Comparison of ENCODE assay signal across 24 mouse cellular contexts in the genomic region with DNA sequence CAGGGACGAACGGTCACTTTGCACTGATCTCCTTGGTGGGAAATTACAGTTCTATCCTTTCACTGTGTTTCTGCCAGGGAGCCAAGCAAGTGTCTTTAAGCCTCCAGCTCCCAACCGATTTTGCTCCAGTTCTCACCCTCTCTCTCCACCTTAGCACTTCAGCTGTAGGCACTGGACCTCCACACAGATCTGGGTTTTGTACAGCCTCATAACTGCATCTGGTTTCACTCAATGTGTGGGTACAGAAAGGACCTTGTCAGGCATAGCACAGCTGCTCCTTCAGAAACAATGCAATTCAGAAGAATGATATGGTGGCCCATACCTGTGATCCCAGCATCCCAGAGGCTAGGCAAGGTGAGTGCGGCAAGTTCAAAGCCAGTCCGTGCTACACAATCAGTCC.
DNase-seq lines count a peak whose midpoint lies in the region; ATAC-seq and TF ChIP-seq lines count a peak whose summit lies in the region.
"Had no signal": no experiment of that assay in that cellular context is flagged by ENCODE, and none has a peak within 500 bp of the region (broad histone marks: within the 10 kb centered on the region; RNA-seq: fewer than 3 reads in every experiment).

No protein-coding gene starts in this region.

- no peak for TF ChIP-seq POLR2A in cerebellum, adult 2 months (IDR thresholded peaks at IDR 0.05; ENCODE audit: borderline replicate concordance, insufficient read depth, low read length)

- TF ChIP-seq EP300 in heart, postnatal 0 days (IDR thresholded peaks at IDR 0.05; ENCODE audit: low read depth), result no peak

- DNase-seq in cerebellum, adult 2 months, result no peak
- no peak for DNase-seq in cerebellum, adult 11-12 months
- DNase-seq in heart, postnatal 0 days (ENCODE audit: low spot score), result no peak
- no peak for DNase-seq in heart, adult 9 months (ENCODE audit: low spot score in 2 of 2)
- no peak for DNase-seq in thymus, postnatal 25 days
- DNase-seq: adrenal gland, postnatal 10 days; cerebellum, postnatal 10 days; gastrocnemius, postnatal 14 days; kidney, adult 11 months; lung, postnatal 10 days; midbrain, embryonic 14.5 days; right cerebral cortex, postnatal 14 days; thymus, postnatal 14 days had no signal

- TF ChIP-seq CTCF in cerebellum, adult 2 months (IDR thresholded peaks at IDR 0.05; ENCODE audit: borderline replicate concordance, insufficient read depth, low read depth, low read length), result no peak
- TF ChIP-seq CTCF in heart, postnatal 0 days (IDR thresholded peaks at IDR 0.05; ENCODE audit: low read depth), result no peak

- no peak overlapping the region for H3K4me2 ChIP-seq in heart, postnatal 0 days (ENCODE audit: low read depth, low read length)
- no peak overlapping the region for H3K4me2 ChIP-seq in midbrain, embryonic 15.5 days
- no peak overlapping the region for H3K4me2 ChIP-seq in midbrain, embryonic 16.5 days (ENCODE audit: low read length)
- H3K4me2 ChIP-seq in limb, embryonic 15.5 days, result no peak overlapping the region
- H3K4me2 ChIP-seq: forebrain, embryonic 13.5 days; hindbrain, embryonic 14.5 days; limb, embryonic 13.5 days; stomach, embryonic 15.5 days had no signal

- H3K9me3 ChIP-seq in heart, postnatal 0 days (replicated peaks; ENCODE audit: control insufficient read depth, low read length), result no peaks in the 10 kb centered on the region
- no peaks in the 10 kb centered on the region for H3K9me3 ChIP-seq in midbrain, embryonic 15.5 days
- no peaks in the 10 kb centered on the region; the same call in 1 of the 2 replicates for H3K9me3 ChIP-seq in midbrain, embryonic 16.5 days (replicated peaks; ENCODE audit: control insufficient read depth, low read length, poor library complexity, severe bottlenecking)
- no peaks in the 10 kb centered on the region for H3K9me3 ChIP-seq in limb, embryonic 15.5 days
- H3K9me3 ChIP-seq: forebrain, embryonic 13.5 days; limb, embryonic 13.5 days; stomach, embryonic 15.5 days had no signal

- ATAC-seq in heart, postnatal 0 days (ENCODE audit: insufficient read depth, low read depth), result no peak
- ATAC-seq in midbrain, embryonic 15.5 days (replicated peaks), result no peak
- ATAC-seq in midbrain, embryonic 16.5 days, result no peak
- no peak for ATAC-seq in limb, embryonic 15.5 days (ENCODE audit: insufficient number of reproducible peaks, low FRiP score, low TSS enrichment, low read depth)
- ATAC-seq: forebrain, embryonic 13.5 days; Patski had no signal

- H3K4me3 ChIP-seq in cerebellum, adult 2 months (replicated peaks; ENCODE audit: insufficient read depth, low read depth, low read length), result no peak overlapping the region
- H3K4me3 ChIP-seq in heart, postnatal 0 days (ENCODE audit: low read depth, low read length), result no peak overlapping the region
- no peak overlapping the region for H3K4me3 ChIP-seq in midbrain, embryonic 15.5 days
- no peak overlapping the region for H3K4me3 ChIP-seq in midbrain, embryonic 16.5 days (ENCODE audit: low read depth, low read length)
- no peak overlapping the region for H3K4me3 ChIP-seq in limb, embryonic 15.5 days
- H3K4me3 ChIP-seq: erythroblast, embryonic 14.5 days; forebrain, embryonic 13.5 days; limb, embryonic 13.5 days; stomach, embryonic 15.5 days had no signal

- H3K36me3 ChIP-seq in heart, postnatal 0 days (replicated peaks; ENCODE audit: control insufficient read depth, insufficient read depth, low read length), result no peaks in the 10 kb centered on the region
- H3K36me3 ChIP-seq in midbrain, embryonic 15.5 days (replicated peaks), result no peaks in the 10 kb centered on the region
- H3K36me3 ChIP-seq in midbrain, embryonic 16.5 days (ENCODE audit: control insufficient read depth, insufficient read depth, low read length), result no peaks in the 10 kb centered on the region
- H3K36me3 ChIP-seq in limb, embryonic 15.5 days, result no peaks in the 10 kb centered on the region
- H3K36me3 ChIP-seq: stomach, embryonic 15.5 days had no signal

- H3K9ac ChIP-seq in heart, postnatal 0 days (replicated peaks; ENCODE audit: low read depth, low read length), result no peak overlapping the region
- no peak overlapping the region for H3K9ac ChIP-seq in midbrain, embryonic 15.5 days
- no peak overlapping the region for H3K9ac ChIP-seq in midbrain, embryonic 16.5 days (ENCODE audit: low read depth, low read length)
- H3K9ac ChIP-seq in limb, embryonic 15.5 days, result no peak overlapping the region
- H3K9ac ChIP-seq: forebrain, embryonic 13.5 days; hindbrain, embryonic 14.5 days; limb, embryonic 13.5 days; liver, embryonic 14.5 days; stomach, embryonic 15.5 days had no signal

- 68% methylated on average over 5 of the region's 5 CpGs for WGBS in cerebellum, adult 2 months
- WGBS in heart, postnatal 0 days, result 72% methylated on average over 5 of the region's 5 CpGs
- WGBS in midbrain, embryonic 15.5 days, result 74% methylated on average over 5 of the region's 5 CpGs
- WGBS in midbrain, embryonic 16.5 days, result 78% methylated on average over 5 of the region's 5 CpGs
- WGBS in limb, embryonic 15.5 days, result 67% methylated on average over 5 of the region's 5 CpGs

- H3K4me1 ChIP-seq in cerebellum, adult 2 months (ENCODE audit: control insufficient read depth, insufficient read depth, low read length), result no peaks in the 10 kb centered on the region
- no peaks in the 10 kb centered on the region for H3K4me1 ChIP-seq in heart, postnatal 0 days (ENCODE audit: control insufficient read depth, insufficient read depth)
- 0 out of 2 replicates have a peak, but pooled peaks cover 3% of the 10 kb centered on the region for H3K4me1 ChIP-seq in midbrain, embryonic 15.5 days
- H3K4me1 ChIP-seq in midbrain, embryonic 16.5 days (ENCODE audit: control insufficient read depth, insufficient read depth, low read length), result no peaks in the 10 kb centered on the region
- no peaks in the 10 kb centered on the region for H3K4me1 ChIP-seq in limb, embryonic 15.5 days
- H3K4me1 ChIP-seq: forebrain, embryonic 13.5 days; stomach, embryonic 15.5 days had no signal

- 0 out of 2 replicates have a peak overlapping the region, but pooled peaks have one; percentile 20 for H3K27ac ChIP-seq in cerebellum, adult 2 months (ENCODE audit: insufficient read depth, low read length)
- peak overlapping the region; percentile 17; the same call in 1 of the 2 replicates for H3K27ac ChIP-seq in heart, postnatal 0 days (ENCODE audit: low read depth)
- 0 out of 2 replicates have a peak overlapping the region, but pooled peaks have one; percentile 39 for H3K27ac ChIP-seq in midbrain, embryonic 15.5 days
- H3K27ac ChIP-seq in midbrain, embryonic 16.5 days (ENCODE audit: low read length), result no peak overlapping the region
- H3K27ac ChIP-seq in limb, embryonic 15.5 days, result peak overlapping the region; percentile 34; the same call in 1 of the 2 replicates
- H3K27ac ChIP-seq: forebrain, embryonic 13.5 days; hindbrain, embryonic 14.5 days; kidney, postnatal 0 days; limb, embryonic 13.5 days; liver, embryonic 14.5 days; stomach, embryonic 15.5 days had no signal

- no peaks in the 10 kb centered on the region for H3K27me3 ChIP-seq in cerebellum, adult 2 months (ENCODE audit: control insufficient read depth, insufficient read depth, low read length)
- H3K27me3 ChIP-seq in heart, postnatal 0 days (ENCODE audit: control insufficient read depth, insufficient read depth, low read length), result no peaks in the 10 kb centered on the region
- H3K27me3 ChIP-seq in midbrain, embryonic 15.5 days (replicated peaks), result no peaks in the 10 kb centered on the region
- H3K27me3 ChIP-seq in midbrain, embryonic 16.5 days (ENCODE audit: control insufficient read depth, insufficient read depth, low read depth, low read length), result no peaks in the 10 kb centered on the region
- no peaks in the 10 kb centered on the region for H3K27me3 ChIP-seq in limb, embryonic 15.5 days
- H3K27me3 ChIP-seq: forebrain, embryonic 13.5 days; limb, embryonic 13.5 days; Patski; stomach, embryonic 15.5 days had no signal
